Mouse (Mus musculus) myocyte (in vitro differentiated cells): ENCODE measurements around the gene Dhrs11.

ENCODE experiments used
- CEBPB ChIP-seq: IDR thresholded peaks from 2 replicates; pipeline ENCODE4 v1.6.1; 2011; ENCODE audit warnings: mild to moderate bottlenecking, moderate library complexity; ENCODE audit not compliant: poor library complexity, insufficient read depth, severe bottlenecking
- MYOD1 ChIP-seq, 3 experiments: IDR thresholded peaks; one replicate each; pipeline ENCODE4 v1.6.1; 2011; ENCODE audit warnings: control low read depth in 2 of 3, low read depth in 2 of 3, mild to moderate bottlenecking in 2 of 3, moderate library complexity in 1 of 3; ENCODE audit not compliant: insufficient read length in 2 of 3, control insufficient read depth in 1 of 3
- MYOG ChIP-seq, 3 experiments: IDR thresholded peaks; one replicate each; pipeline ENCODE4 v1.6.1; 2011; ENCODE audit warnings: control low read depth in 2 of 3, low read depth in 2 of 3, mild to moderate bottlenecking in 2 of 3; ENCODE audit not compliant: insufficient read length in 2 of 3, control insufficient read depth in 1 of 3, insufficient read depth in 1 of 3
- POLR2A ChIP-seq: IDR thresholded peaks from one replicate; pipeline ENCODE4 v1.6.1; 2011; ENCODE audit warnings: low read depth, mild to moderate bottlenecking, control low read depth, moderate library complexity; ENCODE audit not compliant: insufficient read length
- POLR2AphosphoS2 ChIP-seq: IDR thresholded peaks from one replicate; pipeline ENCODE4 v1.6.1; 2011; ENCODE audit warnings: low read depth, control low read depth; ENCODE audit not compliant: insufficient read length
- REST ChIP-seq: IDR thresholded peaks from one replicate; pipeline ENCODE4 v1.6.1; 2011; ENCODE audit warnings: mild to moderate bottlenecking, control low read depth, moderate library complexity; ENCODE audit not compliant: insufficient read depth, insufficient read length
- SRF ChIP-seq: IDR thresholded peaks from one replicate; pipeline ENCODE4 v1.6.1; 2011; ENCODE audit warnings: low read depth; ENCODE audit not compliant: control insufficient read depth, insufficient read length
- TCF12 ChIP-seq: IDR thresholded peaks from one replicate; pipeline ENCODE4 v1.6.1; 2011; ENCODE audit warnings: mild to moderate bottlenecking, control low read depth; ENCODE audit not compliant: poor library complexity, insufficient read depth, severe bottlenecking
- USF1 ChIP-seq: IDR thresholded peaks from one replicate; pipeline ENCODE4 v1.6.1; 2011; ENCODE audit warnings: low read depth, mild to moderate bottlenecking, control low read depth, moderate library complexity

- TF ChIP-seq POLR2AphosphoS2: no peak
- no peak for TF ChIP-seq POLR2A
- TF ChIP-seq REST: no peak
- TF ChIP-seq USF1: no peak
- TF ChIP-seq MYOG (IDR thresholded peaks at IDR 0.05; ENCODE audit: control insufficient read depth in 1 of 3, insufficient read depth in 1 of 3, insufficient read length in 2 of 3, low read depth in 2 of 3): no peak
- no peak for TF ChIP-seq MYOD1 (IDR thresholded peaks at IDR 0.05; ENCODE audit: control insufficient read depth in 1 of 3, insufficient read length in 2 of 3, low read depth in 2 of 3)
- TF ChIP-seq TCF12: no peak
- no peak for TF ChIP-seq SRF
- TF ChIP-seq CEBPB: no peak
These were observed 10.5 kb upstream of the Dhrs11 start for GRCm38 (mm10) chr11:84839330-84839729.
